Mouse (Mus musculus) c-Kit-negative CD71-positive TER-119-positive erythroid progenitor cells, embryonic 14.5 days (primary cell): ENCODE measurements around the gene Xpa.

Experiments used
- DNase-seq: peaks from one replicate; pipeline ENCODE4 v3.0.0-alpha.2; 2013; ENCODE audit warnings: low read depth, low spot score

Gene Xpa

GRCm38 (mm10) chr4:46146881-46147280 lies 49.2 kb downstream of the Xpa start:
- no peak for DNase-seq

- peak; percentile 41 for DNase-seq
These were observed 51.8 kb downstream of the Xpa start for GRCm38 (mm10) chr4:46144323-46144722.

GRCm38 (mm10) chr4:46138287-46139222 lies 57.6 kb downstream of the Xpa start, which contains the start of the genes Ncbp1 and Tstd2:
Ncbp1 (plus strand) TSS chr4:46138613.
Tstd2 (minus strand) TSS chr4:46138694.
- DNase-seq, result peak; percentile 87

GRCm38 (mm10) chr4:46137629-46138286 lies 58.4 kb downstream of the Xpa start:
- DNase-seq, result no peak

GRCm38 (mm10) chr4:46131791-46132190 lies 64.3 kb downstream of the Xpa start:
- DNase-seq, result no peak

GRCm38 (mm10) chr4:46130221-46130620 lies 65.9 kb downstream of the Xpa start:
- DNase-seq, result peak; percentile 48

DNA sequence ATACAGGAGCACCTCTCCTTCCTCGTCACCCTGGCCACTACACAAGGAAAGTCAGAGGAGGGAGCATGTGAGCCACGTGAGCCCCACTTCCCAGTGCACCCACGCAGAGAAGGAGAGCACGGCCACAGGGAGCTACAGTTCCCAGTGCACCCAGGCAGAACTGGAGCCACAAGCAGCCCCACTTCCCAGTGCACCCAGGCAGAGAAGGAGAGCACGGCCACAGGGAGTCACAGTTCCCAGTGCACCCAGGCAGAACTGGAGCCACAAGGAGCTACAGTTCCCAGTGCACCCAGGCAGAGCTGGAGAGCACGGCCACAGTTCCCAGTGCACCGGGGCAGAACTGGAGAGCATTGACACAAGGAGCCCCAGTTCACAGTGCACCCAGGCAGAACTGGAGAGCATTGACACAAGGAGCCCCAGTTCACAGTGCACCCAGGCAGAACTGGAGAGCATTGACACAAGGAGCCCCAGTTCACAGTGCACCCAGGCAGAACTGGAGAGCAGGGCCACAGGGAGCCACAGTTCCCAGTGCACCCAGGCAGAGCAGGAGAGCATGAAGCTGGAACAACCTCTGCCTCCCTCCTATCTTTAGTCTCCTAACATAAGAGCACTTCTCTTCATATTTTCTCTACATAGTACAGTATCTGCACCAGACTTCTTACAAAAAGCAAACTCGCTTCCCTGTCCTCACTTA lies 66.7 kb downstream of the Xpa start:
- no peak for DNase-seq

- DNase-seq, result peak; percentile 59
These were observed 69.6 kb downstream of the Xpa start for GRCm38 (mm10) chr4:46126541-46126940.

- DNase-seq, result no peak
These were observed 72.8 kb downstream of the Xpa start for GRCm38 (mm10) chr4:46123358-46123757.

GRCm38 (mm10) chr4:46120767-46121166 lies 75.3 kb downstream of the Xpa start:
- no peak for DNase-seq

- no peak for DNase-seq
These were observed 76.5 kb downstream of the Xpa start for GRCm38 (mm10) chr4:46119514-46120094.

- DNase-seq, result no peak
These were observed 78.6 kb downstream of the Xpa start for GRCm38 (mm10) chr4:46117536-46117935.

GRCm38 (mm10) chr4:46116544-46117175 lies 79.5 kb downstream of the Xpa start:
- no peak for DNase-seq

DNA sequence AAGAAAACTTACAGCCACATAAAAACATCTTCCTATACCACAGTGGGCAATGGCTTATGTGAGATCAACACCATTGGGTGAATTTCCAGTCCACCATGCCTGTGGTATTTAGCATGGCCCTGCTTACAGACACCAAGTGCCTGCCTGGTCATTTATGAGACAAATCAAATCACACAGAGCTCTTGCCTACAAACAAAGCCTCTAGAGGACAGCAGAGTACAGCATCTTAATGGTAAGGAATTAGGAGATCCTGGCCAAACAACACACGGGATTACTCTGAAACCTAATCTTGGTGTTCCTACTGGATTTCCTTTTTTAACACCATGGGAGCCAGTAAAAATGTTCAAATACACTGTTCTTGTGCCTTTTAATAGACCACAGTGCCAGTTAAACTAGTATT lies 80.8 kb downstream of the Xpa start:
- no peak for DNase-seq

- DNase-seq, result no peak
These were observed 84.8 kb downstream of the Xpa start for GRCm38 (mm10) chr4:46111361-46111760.

DNA sequence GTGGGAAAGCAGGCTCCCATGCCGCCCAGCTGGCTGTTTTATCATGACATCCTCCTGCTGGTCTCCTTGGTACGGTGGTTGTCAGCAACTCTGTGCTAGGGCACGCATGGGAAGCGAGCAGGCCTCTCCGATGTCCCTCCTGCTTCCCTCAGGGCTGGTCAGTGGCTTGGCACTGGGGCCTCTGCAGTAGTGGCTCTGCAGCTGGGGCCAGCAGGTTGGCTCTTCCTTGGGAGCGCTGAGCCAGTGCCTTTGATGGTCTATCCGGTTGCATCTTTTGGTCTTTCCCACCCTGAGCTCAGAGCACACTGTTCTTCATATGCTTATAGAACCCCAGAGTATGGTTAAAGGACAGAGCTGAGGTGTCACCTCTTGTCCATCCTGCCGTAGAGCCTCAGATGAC lies 86.0 kb downstream of the Xpa start:
- no peak for DNase-seq
